Mouse (Mus musculus) intestine, postnatal 0 days (tissue): Measurements from ENCODE around the gene Dlg4. TPM values are rescaled to one million over a fixed set of nuclear protein-coding genes. Genes with fewer than 3 reads are reported as not detected.

Experiments used
- ATAC-seq: fragments of 200-750 bp; cut with Nextera tagmentation; 2 replicates; pipeline ENCODE4 v1.8.0; 2017; ENCODE audit warnings: mild to moderate bottlenecking, moderate TSS enrichment, moderate library complexity
- H3K27ac ChIP-seq: fragments of 300-500 bp; sonication (generic); 2 replicates; pipeline ENCODE4 v1.5.1; 2014; ENCODE audit warnings: mild to moderate bottlenecking, low read depth, low read length, moderate library complexity
- H3K27me3 ChIP-seq: fragments of 300-500 bp; sonication (generic); replicated peaks from 2 replicates; pipeline ENCODE4 v1.6.1; 2014; ENCODE audit warnings: low read length, mixed read lengths; ENCODE audit not compliant: control insufficient read depth, insufficient read depth
- H3K36me3 ChIP-seq: fragments of 300-500 bp; sonication (generic); 2 replicates; pipeline ENCODE4 v1.6.1; 2014; ENCODE audit warnings: mild to moderate bottlenecking, moderate library complexity; ENCODE audit not compliant: control insufficient read depth, insufficient read depth
- H3K4me1 ChIP-seq: fragments of 300-500 bp; sonication (generic); replicated peaks from 2 replicates; pipeline ENCODE4 v1.6.1; 2014; ENCODE audit warnings: antibody characterized with exemption, low read length, mixed read lengths; ENCODE audit not compliant: control insufficient read depth, insufficient read depth
- H3K4me2 ChIP-seq: fragments of 300-500 bp; sonication (generic); replicated peaks from 2 replicates; pipeline ENCODE4 v1.6.1; 2014; ENCODE audit warnings: low read depth, mild to moderate bottlenecking, moderate library complexity
- H3K4me3 ChIP-seq: fragments of 300-500 bp; sonication (generic); 2 replicates; pipeline ENCODE4 v1.5.1; 2014; ENCODE audit warnings: low read depth, low read length
- H3K9ac ChIP-seq: fragments of 300-500 bp; sonication (generic); 2 replicates; pipeline ENCODE4 v1.6.1; 2014; ENCODE audit warnings: mild to moderate bottlenecking, low read depth, low read length
- H3K9me3 ChIP-seq: fragments of 300-500 bp; sonication (generic); 2 replicates; pipeline ENCODE4 v1.6.1; 2016; ENCODE audit warnings: mixed run types; ENCODE audit not compliant: control insufficient read depth
- CTCF ChIP-seq: sonication (generic); IDR thresholded peaks from 2 replicates; pipeline ENCODE4 v1.5.1; 2016; ENCODE audit warnings: low read depth, mild to moderate bottlenecking, control low read depth, antibody characterized with exemption, moderate library complexity
- WGBS: fragments of 180-500 bp; shearing (Covaris S2); extraction: QIAGEN DNeasy Blood & Tissue Kit; methylation state at CpG from one replicate; pipeline ENCODE4 v1.1.7; 2014; 5-methylcytosine and 5-hydroxymethylcytosine counted together
- polyA plus RNA-seq: library from polyadenylated mRNA; unstranded; fragments of >200 nt; fragmentation: Nextera tagmentation; extraction: Ambion mirVana; gene quantifications from 2 replicates; pipeline ENCODE4 v1.2.1, GENCODE M21; 2015

The Dlg4 gene
- polyA plus RNA-seq, 1 experiment from 2014 or later, result 1.4 TPM

- no peak for ATAC-seq
- no peak overlapping the region for H3K9ac ChIP-seq
- H3K4me3 ChIP-seq, result no peak overlapping the region
- peaks cover 37% of the 10 kb centered on the region for H3K36me3 ChIP-seq
- H3K9me3 ChIP-seq, result no peaks in the 10 kb centered on the region
- peak overlapping the region; percentile 80; the same call in 1 of the 2 replicates for H3K4me2 ChIP-seq
- H3K27ac ChIP-seq, result no peak overlapping the region
- 86% methylated on average over 11 of the region's 11 CpGs for WGBS
- H3K4me1 ChIP-seq, result no peaks in the 10 kb centered on the region
- TF ChIP-seq CTCF, result peak; percentile 46
- H3K27me3 ChIP-seq, result no peaks in the 10 kb centered on the region
Observed at GRCm38 (mm10) chr11:69994401-69995090, 22.2 kb upstream of the Dlg4 start.

- peak; percentile 59 for TF ChIP-seq CTCF
- Histone ChIP-seq H3K4me2 (peak within 1 kb of the TSS; percentile 80), H3K9ac (peak within 1 kb of the TSS; percentile 86), H3K9me3 (no peaks in the 10 kb centered on the region), H3K27ac (peak within 1 kb of the TSS; percentile 97), H3K4me3 (peak within 1 kb of the TSS; percentile 90), H3K4me1 (no peaks in the 10 kb centered on the region), H3K27me3 (no peaks in the 10 kb centered on the region), H3K36me3 (peaks cover 31% of the 10 kb centered on the region)
- WGBS, result under 1% methylated on average over 36 of the region's 36 CpGs
- ATAC-seq, result peak; percentile 79
Observed at GRCm38 (mm10) chr11:69995391-69995960, 21.3 kb upstream of the Dlg4 start, which contains the start of gene Phf23. Phf23 (plus strand) TSS chr11:69995777.

- 3% methylated on average over 65 of the region's 66 CpGs for WGBS
- H3K4me3 ChIP-seq, result peak overlapping the region; percentile 90
- peak overlapping the region; percentile 80 for H3K4me2 ChIP-seq
- peak overlapping the region; percentile 97 for H3K27ac ChIP-seq
- peak; percentile 2; the same call in 1 of the 2 replicates for ATAC-seq
- no peaks in the 10 kb centered on the region for H3K27me3 ChIP-seq
- no peak for TF ChIP-seq CTCF
- no peaks in the 10 kb centered on the region for H3K9me3 ChIP-seq
- no peaks in the 10 kb centered on the region for H3K4me1 ChIP-seq
- H3K36me3 ChIP-seq, result peaks cover 31% of the 10 kb centered on the region
- peak overlapping the region; percentile 86 for H3K9ac ChIP-seq
Observed at GRCm38 (mm10) chr11:69996161-69997061, 20.3 kb upstream of the Dlg4 start.

GRCm38 (mm10) chr11:69997070-69997509, 19.7 kb upstream of the Dlg4 start:
- no peaks in the 10 kb centered on the region for H3K27me3 ChIP-seq
- TF ChIP-seq CTCF, result no peak; the same call in 1 of the 2 replicates
- peak overlapping the region; percentile 86 for H3K9ac ChIP-seq
- peaks cover 1% of the 10 kb centered on the region for H3K4me1 ChIP-seq
- 2% methylated on average over 24 of the region's 44 CpGs for WGBS
- peaks cover 31% of the 10 kb centered on the region for H3K36me3 ChIP-seq
- H3K9me3 ChIP-seq, result no peaks in the 10 kb centered on the region
- peak overlapping the region; percentile 80 for H3K4me2 ChIP-seq
- peak; percentile 59 for ATAC-seq
- peak overlapping the region; percentile 97 for H3K27ac ChIP-seq
- peak overlapping the region; percentile 90 for H3K4me3 ChIP-seq

GRCm38 (mm10) chr11:69998567-69999491, 17.9 kb upstream of the Dlg4 start:
- WGBS, result 91% methylated on average over 27 of the region's 27 CpGs
- no peak overlapping the region for H3K4me2 ChIP-seq
- no peak for ATAC-seq
- no peak overlapping the region for H3K9ac ChIP-seq
- H3K27ac ChIP-seq, result peak overlapping the region; percentile 21; the same call in 1 of the 2 replicates
- H3K4me3 ChIP-seq, result no peak overlapping the region
- H3K36me3 ChIP-seq, result peaks cover 25% of the 10 kb centered on the region
- H3K9me3 ChIP-seq, result no peaks in the 10 kb centered on the region
- no peaks in the 10 kb centered on the region for H3K27me3 ChIP-seq
- H3K4me1 ChIP-seq, result peaks cover 6% of the 10 kb centered on the region
- peak; percentile 57 for TF ChIP-seq CTCF
